In the genomic region with DNA sequence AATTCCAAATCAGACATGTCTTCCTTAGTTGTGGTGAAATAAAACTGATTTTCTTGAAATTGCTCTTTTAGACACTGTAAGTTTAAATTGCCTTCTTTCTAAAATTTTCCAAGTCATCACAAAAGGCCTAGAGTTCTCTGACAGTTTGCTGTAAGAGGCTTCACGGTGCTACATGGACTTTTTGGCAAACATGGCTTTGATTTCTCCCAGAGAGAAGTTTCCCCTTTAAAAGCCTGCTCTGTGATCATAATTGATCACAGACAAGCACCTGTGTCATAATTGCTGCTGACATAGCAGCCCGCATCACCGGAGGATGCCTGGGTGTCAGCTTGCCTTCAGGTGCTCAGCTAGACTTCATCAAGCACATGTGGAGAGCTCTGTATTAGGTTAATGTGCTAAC, we compare ENCODE assay signal across 14 mouse cellular contexts. TPM values are rescaled to one million over a fixed set of nuclear protein-coding genes. Genes with fewer than 3 reads are reported as not detected.
"Had no signal": no experiment of that assay in that cellular context is flagged by ENCODE, and none has a peak within 500 bp of the region (broad histone marks: within the 10 kb centered on the region; RNA-seq: fewer than 3 reads in every experiment).

TSS of gene Adora3 (plus strand) at position 301 of the 400 bp plus-strand sequence.
TSS of gene Tmigd3 (plus strand) at position 346 of the 400 bp plus-strand sequence.

- H3K4me2 ChIP-seq: limb, embryonic 13.5 days; midbrain, embryonic 15.5 days; neural tube, embryonic 13.5 days had no signal

- H3K27me3 ChIP-seq: limb, embryonic 13.5 days; midbrain, embryonic 15.5 days; neural tube, embryonic 13.5 days had no signal

- ATAC-seq: midbrain, embryonic 15.5 days had no signal

- H3K4me3 ChIP-seq: limb, embryonic 13.5 days; midbrain, embryonic 15.5 days; neural tube, embryonic 13.5 days had no signal

- DNase-seq: kidney, adult 11 months; kidney, adult 9 months; kidney, postnatal 36 days; left cerebral cortex, postnatal 4 days; lung, adult 18-20 months; retina, postnatal 1 day; right cerebral cortex, postnatal 4 days had no signal

- H3K9me3 ChIP-seq: limb, embryonic 13.5 days; midbrain, embryonic 15.5 days; neural tube, embryonic 13.5 days had no signal

- H3K27ac ChIP-seq: limb, embryonic 13.5 days; liver, embryonic 14.5 days; midbrain, embryonic 15.5 days had no signal

- H3K36me3 ChIP-seq: limb, embryonic 13.5 days; midbrain, embryonic 15.5 days; neural tube, embryonic 13.5 days had no signal

- H3K9ac ChIP-seq: limb, embryonic 13.5 days; liver, embryonic 14.5 days; midbrain, embryonic 15.5 days; neural tube, embryonic 13.5 days had no signal

- H3K4me1 ChIP-seq: midbrain, embryonic 15.5 days had no signal

RNA-seq across cellular contexts. Expression of gene Adora3, which starts in this region (rescaled TPM):
- polyA plus RNA-seq: liver, adult 2 months; neural tube, embryonic 13.5 days had no signal

RNA-seq across cellular contexts. Expression of gene Tmigd3, which starts in this region (rescaled TPM):
- total RNA-seq: left cerebral cortex, adult 18-20 months; left cerebral cortex, postnatal 4 days; liver, adult 2 months had no signal
- polyA plus RNA-seq: limb, embryonic 13.5 days; lung, embryonic 16.5 days; midbrain, embryonic 15.5 days; neural tube, embryonic 13.5 days had no signal
